Mouse (Mus musculus) ovary, postnatal 10 days (tissue): ENCODE results near the gene St14.
"Not testable (repeated sequence)": the region's sequence is repeated elsewhere in the genome, so short reads cannot be mapped to it uniquely, and the experiment has no call there.

Experiments used
- DNase-seq: peaks from one replicate; pipeline ENCODE4 v3.0.0; 2022; ENCODE audit warnings: low spot score

The St14 gene

GRCm38 (mm10) chr9:31131205-31131968, at the start of gene St14:
TSS of gene St14 (minus strand) at chr9:31131853.
- DNase-seq: no peak

- DNase-seq: no peak
Measured at GRCm38 (mm10) chr9:31177692-31178091, 46.0 kb upstream of the St14 start.

GRCm38 (mm10) chr9:31176379-31177130, 44.9 kb upstream of the St14 start:
- peak; percentile 59 for DNase-seq

GRCm38 (mm10) chr9:31175978-31176377, 44.3 kb upstream of the St14 start:
- DNase-seq: no peak

- no peak for DNase-seq
Measured at GRCm38 (mm10) chr9:31175346-31175745, 43.7 kb upstream of the St14 start.

- DNase-seq: no peak
Measured at GRCm38 (mm10) chr9:31168356-31169093, 36.9 kb upstream of the St14 start.

- DNase-seq: no peak
Measured at GRCm38 (mm10) chr9:31167305-31167704, 35.7 kb upstream of the St14 start.

- not testable (repeated sequence) for DNase-seq
Measured at GRCm38 (mm10) chr9:31165505-31165904, 33.9 kb upstream of the St14 start.

- DNase-seq: no peak
Measured at GRCm38 (mm10) chr9:31163327-31163726, 31.7 kb upstream of the St14 start.

GRCm38 (mm10) chr9:31162911-31163310, 31.3 kb upstream of the St14 start:
- DNase-seq: no peak

GRCm38 (mm10) chr9:31159910-31160309, 28.3 kb upstream of the St14 start:
- DNase-seq: no peak

- DNase-seq: no peak
Measured at GRCm38 (mm10) chr9:31156594-31156993, 24.9 kb upstream of the St14 start.

GRCm38 (mm10) chr9:31151050-31151449, 19.4 kb upstream of the St14 start:
- no peak for DNase-seq

- DNase-seq: no peak
Measured at GRCm38 (mm10) chr9:31148135-31148534, 16.5 kb upstream of the St14 start.

GRCm38 (mm10) chr9:31145272-31145925, 13.7 kb upstream of the St14 start:
- no peak for DNase-seq

GRCm38 (mm10) chr9:31142924-31143323, 11.3 kb upstream of the St14 start:
- DNase-seq: no peak

GRCm38 (mm10) chr9:31133131-31133530, 1.5 kb upstream of the St14 start:
- DNase-seq: no peak

- DNase-seq: no peak
Measured at GRCm38 (mm10) chr9:31130357-31131204, 1.1 kb downstream of the St14 start.

GRCm38 (mm10) chr9:31129956-31130355, 1.7 kb downstream of the St14 start:
- no peak for DNase-seq

GRCm38 (mm10) chr9:31127876-31128465, 3.7 kb downstream of the St14 start:
- DNase-seq: no peak

GRCm38 (mm10) chr9:31126079-31126478, 5.6 kb downstream of the St14 start:
- DNase-seq: no peak
